Mouse (Mus musculus) MEL (cell line): ENCODE results near the gene Inip.

Source experiments
- EP300 ChIP-seq, 2 experiments: IDR thresholded peaks; 2 replicates each; pipeline ENCODE4 v1.6.1; 2011; ENCODE audit warnings: improper control_type of control experiment in 2 of 2, low read length in 2 of 2, low read depth in 1 of 2, mild to moderate bottlenecking in 1 of 2
- USF1 ChIP-seq: IDR thresholded peaks from 2 replicates; pipeline ENCODE4 v1.6.1; 2014; ENCODE audit warnings: low read depth, mild to moderate bottlenecking, inconsistent platforms, low read length, improper control_type of control experiment, moderate library complexity
- ZKSCAN1 ChIP-seq: IDR thresholded peaks from 2 replicates; pipeline ENCODE4 v1.6.1; 2012; ENCODE audit warnings: low read depth, mild to moderate bottlenecking, inconsistent platforms, low read length, improper control_type of control experiment, moderate library complexity

GRCm38 (mm10) chr4:59753491-59754140 lies 47.8 kb downstream of the Inip start:
- TF ChIP-seq USF1: no peak
- no peak for TF ChIP-seq ZKSCAN1
- TF ChIP-seq EP300 (IDR thresholded peaks at IDR 0.05; ENCODE audit: low read depth in 1 of 2, low read length in 2 of 2): no peak
